Mouse (Mus musculus): Measurements from ENCODE around the gene AC131692.1.

The AC131692.1 gene

GRCm38 (mm10) chr19:6094119-6094518 is at the start of gene AC131692.1:
TSS of gene AC131692.1 (plus strand) at chr19:6094419.
- DNase-seq (ENCODE audit: low read depth, low spot score), result no peak

- no peak for DNase-seq (ENCODE audit: low read depth, low spot score)
Observed at GRCm38 (mm10) chr19:6045366-6046293, 48.6 kb upstream of the AC131692.1 start.

DNA sequence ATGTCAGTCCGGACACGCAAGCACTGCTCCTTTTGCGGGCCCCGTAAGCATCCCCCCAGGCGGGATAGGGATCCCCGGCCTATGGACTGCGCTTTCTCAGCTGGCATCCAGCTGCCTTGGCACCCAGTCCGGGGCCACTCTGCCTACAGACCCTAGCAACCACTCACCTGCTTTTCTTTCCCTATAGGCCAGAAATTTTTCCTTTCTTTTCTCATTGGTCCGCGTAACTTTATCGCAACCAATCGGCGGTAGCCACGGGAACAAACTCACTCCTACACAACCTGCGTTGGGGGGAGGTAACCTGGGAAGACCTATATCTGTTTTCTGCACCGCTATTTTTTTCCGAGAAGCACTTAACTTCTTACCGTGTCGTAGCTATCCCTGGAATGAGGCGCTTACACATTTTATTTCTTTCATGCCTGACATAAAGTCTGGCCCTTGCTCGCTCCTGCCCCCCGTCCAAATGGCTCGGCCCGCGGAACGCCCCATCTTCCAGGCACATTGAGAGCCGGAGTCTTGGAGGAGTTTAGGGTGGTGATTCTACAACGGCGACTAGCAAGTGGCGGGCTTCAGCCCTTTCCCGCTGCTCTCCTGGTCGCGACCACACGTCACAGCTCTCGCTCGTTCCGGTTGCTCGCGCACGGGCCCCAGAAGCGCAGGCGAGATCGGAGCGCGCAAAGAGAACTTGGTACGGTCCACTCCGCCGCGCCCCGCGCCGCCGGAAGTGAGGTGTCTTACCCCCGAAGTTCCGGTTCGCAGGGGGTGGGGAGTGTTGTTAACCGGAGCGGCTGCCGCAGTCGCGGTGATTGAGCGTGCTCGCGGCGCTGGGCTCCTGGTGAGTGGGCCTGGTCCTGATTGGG is 47.7 kb upstream of the AC131692.1 start, which contains the start of gene Syvn1:
Gene Syvn1 (plus strand): TSS at position 283 of the 860 bp plus-strand sequence.
- DNase-seq (ENCODE audit: low read depth, low spot score), result peak; percentile 95

DNA sequence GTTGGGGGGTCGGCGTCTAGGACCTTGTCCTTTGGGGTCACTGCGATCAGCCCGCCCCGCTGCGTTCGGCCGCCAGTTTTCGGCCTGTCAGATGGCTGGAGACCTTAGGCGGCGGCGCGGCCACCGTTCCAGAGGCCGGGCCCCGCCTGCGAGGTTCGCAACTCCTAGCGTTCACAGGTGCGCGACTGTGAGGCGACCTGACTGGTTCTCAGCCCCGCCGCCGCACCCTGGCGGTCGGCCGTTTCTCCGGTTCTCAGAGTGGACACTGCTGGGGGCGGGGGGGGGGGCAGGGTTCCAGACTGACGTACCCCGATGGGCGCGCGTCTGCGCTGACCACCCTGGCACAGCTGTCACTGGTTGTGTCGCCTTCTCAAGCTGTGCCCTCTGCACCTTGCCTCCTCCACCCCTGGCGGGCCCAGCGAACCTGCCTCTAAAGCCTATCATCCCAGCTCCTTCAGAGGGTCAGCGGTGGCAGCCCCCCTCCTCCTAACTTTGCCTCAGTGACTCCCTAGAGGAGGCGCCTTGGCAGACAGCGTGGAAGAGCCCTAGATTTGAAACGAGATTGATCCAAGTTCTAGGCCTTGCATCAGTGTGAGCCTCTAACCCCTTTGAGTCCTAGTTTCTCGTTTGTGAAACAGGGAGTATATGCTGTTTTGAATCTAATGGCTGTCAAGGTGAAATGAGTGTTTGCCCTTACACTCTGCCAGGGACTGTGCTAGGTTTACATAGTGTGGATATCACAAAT is 46.9 kb upstream of the AC131692.1 start:
- no peak for DNase-seq (ENCODE audit: low read depth, low spot score)

DNA sequence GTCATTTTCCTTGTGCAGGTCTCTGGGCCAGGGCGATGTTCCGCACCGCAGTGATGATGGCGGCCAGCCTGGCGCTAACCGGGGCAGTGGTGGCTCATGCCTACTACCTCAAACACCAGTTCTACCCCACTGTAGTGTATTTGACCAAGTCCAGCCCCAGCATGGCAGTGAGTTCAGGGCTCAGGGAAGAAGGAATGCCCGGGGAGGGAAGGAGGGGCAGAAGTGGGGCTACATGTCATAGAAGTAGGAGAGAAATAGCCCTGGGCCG is 46.4 kb upstream of the AC131692.1 start:
- no peak for DNase-seq (ENCODE audit: low read depth, low spot score)

- no peak for DNase-seq (ENCODE audit: low read depth, low spot score)
Observed at GRCm38 (mm10) chr19:6048681-6049410, 45.4 kb upstream of the AC131692.1 start.

GRCm38 (mm10) chr19:6052516-6052915 is 41.7 kb upstream of the AC131692.1 start:
- peak; percentile 0 for DNase-seq (ENCODE audit: low read depth, low spot score)

- DNase-seq (ENCODE audit: low read depth, low spot score), result no peak
Observed at GRCm38 (mm10) chr19:6054296-6054695, 39.9 kb upstream of the AC131692.1 start.

DNA sequence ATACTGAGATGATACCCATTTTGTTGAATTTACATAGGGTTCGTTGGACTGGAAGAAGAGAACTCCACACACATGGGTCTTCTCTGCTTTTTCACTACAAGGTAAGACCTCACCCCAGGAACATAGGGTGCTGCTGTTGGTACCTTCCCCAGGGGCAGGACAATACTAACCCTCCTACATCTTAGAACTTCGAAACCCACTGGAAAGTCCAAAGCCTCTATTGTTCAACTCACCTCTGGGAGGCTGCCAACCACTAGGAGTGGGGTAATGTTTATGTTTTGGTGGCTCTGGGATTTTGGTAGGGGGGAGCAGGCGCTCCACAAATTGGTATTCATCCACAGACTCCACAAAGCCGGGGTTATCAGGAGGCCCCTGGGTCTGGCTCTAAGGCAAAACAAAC is 37.5 kb upstream of the AC131692.1 start:
- DNase-seq (ENCODE audit: low read depth, low spot score), result no peak

DNA sequence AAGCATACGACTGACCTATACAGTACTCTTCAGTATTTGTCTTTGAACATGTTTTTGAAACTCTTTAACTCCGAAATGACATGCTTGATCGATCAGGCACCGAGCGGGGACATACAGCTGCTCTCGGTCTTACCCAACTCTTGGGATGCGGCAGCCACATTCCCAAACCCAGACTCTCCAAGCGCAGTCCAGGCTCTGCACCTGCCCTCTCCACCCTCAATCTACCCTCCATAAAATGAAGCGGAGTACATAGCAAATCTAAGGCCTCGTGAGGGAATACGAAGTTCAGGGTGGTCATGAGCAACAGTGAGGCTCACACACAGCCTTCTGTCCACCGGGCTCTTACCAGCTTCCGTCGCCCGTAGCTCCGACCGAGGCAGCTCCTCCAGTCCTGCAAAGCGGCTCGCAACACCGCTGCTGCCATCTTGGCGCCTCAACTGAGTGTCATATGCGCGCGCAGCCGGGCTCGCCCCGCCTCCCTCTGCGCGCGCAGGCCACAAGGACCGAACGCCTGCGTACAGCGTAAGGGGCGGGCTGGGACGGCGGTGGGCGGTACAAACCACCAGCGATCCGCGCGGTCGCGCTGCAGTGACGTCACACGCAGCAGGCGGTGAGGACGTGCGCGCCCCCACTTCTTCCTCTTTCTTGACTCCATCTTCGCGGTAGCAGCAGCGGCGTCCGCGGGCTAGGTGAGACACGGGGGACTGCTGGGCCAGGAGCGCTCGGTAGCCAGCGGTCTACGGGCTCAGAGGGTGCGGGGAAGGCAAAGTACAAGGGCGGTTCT is 36.7 kb upstream of the AC131692.1 start, which contains the start of the genes Mrpl49 and Fau:
Gene Mrpl49 (minus strand): TSS at position 473 of the 784 bp plus-strand sequence.
Gene Fau (plus strand): TSS at position 532 of the 784 bp plus-strand sequence.
- DNase-seq (ENCODE audit: low read depth, low spot score), result peak; percentile 99

- DNase-seq (ENCODE audit: low read depth, low spot score), result no peak
Observed at GRCm38 (mm10) chr19:6058513-6058912, 35.7 kb upstream of the AC131692.1 start.

- DNase-seq (ENCODE audit: low read depth, low spot score), result no peak
Observed at GRCm38 (mm10) chr19:6058966-6059365, 35.3 kb upstream of the AC131692.1 start.

- peak; percentile 96 for DNase-seq (ENCODE audit: low read depth, low spot score)
Observed at GRCm38 (mm10) chr19:6061021-6061533, 33.1 kb upstream of the AC131692.1 start, which contains the start of gene Znhit2. TSS of gene Znhit2 (plus strand) at chr19:6061192.

DNA sequence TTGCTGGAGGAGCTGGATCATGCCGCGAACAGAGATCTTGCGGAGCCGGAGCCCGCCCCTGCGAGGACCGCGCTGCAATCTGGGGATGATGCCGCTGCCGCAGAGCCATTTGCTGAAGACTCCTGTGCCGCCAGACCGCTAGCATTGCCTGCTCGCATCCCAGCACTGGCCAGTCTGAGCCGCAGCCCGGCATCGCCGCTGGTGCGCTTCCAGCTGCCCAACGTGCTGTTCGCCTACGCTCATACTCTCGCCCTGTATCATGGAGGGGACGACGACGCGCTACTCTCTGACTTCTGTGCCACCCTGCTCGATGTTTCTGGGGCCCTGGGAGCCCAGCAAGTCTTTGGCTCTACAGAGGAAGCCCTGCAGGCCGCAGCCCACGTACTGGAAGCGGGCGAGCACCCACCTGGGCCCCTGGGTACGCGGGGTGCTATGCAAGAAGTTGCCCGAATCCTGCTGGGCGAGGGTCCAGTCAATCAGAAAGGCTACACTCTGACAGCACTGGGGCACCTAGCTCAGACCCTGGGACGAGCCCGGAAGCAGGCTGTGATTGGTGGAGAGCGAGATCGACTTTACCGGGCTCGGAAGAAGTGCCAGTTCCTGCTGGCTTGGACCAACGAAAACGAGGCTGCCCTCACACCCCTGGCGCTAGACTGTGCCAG is 32.4 kb upstream of the AC131692.1 start:
- DNase-seq (ENCODE audit: low read depth, low spot score), result peak; percentile 59

- no peak for DNase-seq (ENCODE audit: low read depth, low spot score)
Observed at GRCm38 (mm10) chr19:6062418-6062817, 31.8 kb upstream of the AC131692.1 start.

DNA sequence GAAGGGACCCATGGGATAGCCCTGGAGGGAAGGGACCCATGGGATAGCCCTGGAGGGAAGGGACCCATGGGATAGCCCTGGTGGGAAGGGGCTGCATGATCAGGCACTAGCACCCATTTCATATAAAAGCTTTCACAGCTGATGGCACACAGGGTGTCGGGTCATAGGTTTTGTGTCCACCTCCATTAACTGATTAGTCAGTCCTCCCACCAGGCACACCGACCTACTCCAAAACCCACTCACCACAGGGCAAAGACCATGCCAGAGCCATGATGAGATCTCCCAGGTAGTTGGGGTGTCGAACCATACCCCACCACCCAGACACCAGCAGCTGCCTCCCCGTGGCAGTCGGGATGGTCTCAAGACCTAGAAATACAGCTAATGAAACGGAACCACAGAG is 31.1 kb upstream of the AC131692.1 start:
- no peak for DNase-seq (ENCODE audit: low read depth, low spot score)

DNA sequence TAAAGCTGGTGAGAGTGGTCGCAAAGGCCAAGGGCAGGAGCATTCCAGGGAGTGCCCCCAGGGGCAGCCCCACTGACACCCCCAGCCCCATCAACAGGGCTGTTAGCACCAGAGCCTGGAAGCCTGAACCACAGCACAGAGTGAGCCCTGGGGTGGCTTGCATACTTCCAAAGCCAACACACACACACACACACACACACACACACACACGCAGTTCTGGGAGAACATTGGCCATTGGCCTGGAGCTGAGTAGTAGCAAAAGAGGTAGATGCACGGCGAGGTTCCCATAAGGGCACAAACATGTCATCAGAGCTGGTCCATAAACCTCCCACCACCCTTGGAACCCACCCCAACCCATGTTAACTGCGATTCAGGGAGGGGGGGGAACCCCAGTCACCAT is 27.6 kb upstream of the AC131692.1 start:
- DNase-seq (ENCODE audit: low read depth, low spot score), result no peak

DNA sequence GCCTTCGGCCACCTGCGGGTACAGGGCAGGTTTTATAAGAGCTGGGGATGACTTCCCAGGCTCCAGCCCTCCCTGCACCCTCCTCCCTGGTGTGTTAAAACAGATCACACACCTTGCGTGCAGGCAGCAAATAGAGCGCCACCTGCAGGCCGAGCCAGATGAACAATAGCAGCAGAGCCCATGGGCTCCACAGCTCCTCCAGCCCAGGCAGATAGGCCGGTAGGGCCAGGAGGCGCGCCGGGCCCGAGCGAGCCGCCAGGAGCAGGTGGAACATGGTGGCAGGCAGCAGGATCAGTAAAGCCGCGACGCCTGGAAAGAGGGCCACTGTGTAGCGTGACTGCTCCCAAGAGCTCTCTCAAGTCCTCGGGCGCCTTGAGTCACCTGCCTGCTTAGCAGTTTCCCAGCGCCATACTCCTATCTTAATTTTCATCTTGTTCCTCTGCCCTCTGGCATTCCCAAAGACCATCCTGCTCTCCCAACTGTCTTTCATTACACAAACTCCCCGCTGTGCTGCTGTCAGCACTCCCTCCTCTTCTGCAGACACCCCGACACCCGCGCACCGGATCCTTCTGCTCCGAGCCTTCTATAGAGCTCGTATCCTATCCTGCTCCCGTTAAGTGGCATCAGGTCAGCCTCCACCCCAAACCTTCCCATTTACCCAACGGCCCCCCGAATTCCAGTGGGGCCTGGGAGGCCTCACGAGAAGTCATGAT is 27.1 kb upstream of the AC131692.1 start:
- peak; percentile 96 for DNase-seq (ENCODE audit: low read depth, low spot score)

Measured in ZHBTc4 (cell line).